Mouse (Mus musculus) c-Kit-positive CD71-positive TER-119-positive erythroid progenitor cells, embryonic 14.5 days (primary cell): ENCODE data around the gene Mrpl49.
A peak's percentile ranks its signal among the peaks of the same experiment; 100 is the strongest.

Source experiments
- DNase-seq: peaks from one replicate; pipeline ENCODE4 v3.0.0-alpha.2; 2013; ENCODE audit warnings: low spot score

Mrpl49 gene

DNA sequence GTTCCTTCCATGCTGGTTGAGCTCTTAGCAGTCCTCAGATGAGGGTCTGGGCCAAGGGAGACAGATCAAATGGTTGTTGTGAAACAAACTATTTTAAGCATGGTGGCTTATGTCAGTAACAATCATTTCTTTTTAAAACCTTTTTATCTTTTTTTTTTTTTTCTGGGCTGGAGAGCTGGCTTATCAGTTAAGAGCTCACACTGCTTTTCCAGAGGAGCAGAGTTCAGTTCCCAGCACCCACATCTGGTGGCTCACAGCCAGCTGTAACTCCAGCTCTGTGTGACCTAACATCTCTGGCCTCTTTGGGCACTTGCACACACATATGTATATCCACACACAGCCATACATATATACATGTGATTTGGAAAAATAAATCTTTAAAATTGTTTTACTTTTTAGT is 19.9 kb downstream of the Mrpl49 start:
- no peak for DNase-seq

DNA sequence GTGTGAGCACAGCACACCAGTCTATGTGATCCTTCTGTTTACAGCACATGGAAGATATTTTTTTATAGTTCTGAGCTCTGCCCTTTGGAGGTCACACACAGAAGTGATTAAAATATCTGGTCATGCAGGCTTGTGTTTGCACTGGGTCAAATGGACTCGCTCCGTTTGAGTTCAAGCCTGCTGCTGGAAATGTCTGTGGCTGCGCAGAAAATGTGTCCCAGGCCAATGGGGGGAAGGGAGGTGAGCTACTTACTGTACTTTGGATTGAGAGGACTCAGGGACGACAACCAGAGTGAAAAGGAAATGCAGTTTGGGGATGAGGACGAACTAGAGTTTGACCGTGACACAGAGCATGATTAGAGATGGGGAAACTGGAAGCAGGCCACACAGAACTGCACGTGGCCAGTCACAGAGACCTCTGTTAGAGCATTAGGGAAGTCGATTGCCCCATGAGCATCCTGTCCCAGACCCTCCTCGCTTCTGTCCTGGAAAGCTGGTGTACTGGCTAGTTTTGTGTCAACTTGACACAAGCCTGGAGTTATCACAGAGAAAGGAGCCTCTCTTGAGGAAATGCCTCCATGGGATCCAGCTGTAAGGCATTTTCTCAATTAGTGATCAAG is 21.5 kb downstream of the Mrpl49 start:
- no peak for DNase-seq

DNA sequence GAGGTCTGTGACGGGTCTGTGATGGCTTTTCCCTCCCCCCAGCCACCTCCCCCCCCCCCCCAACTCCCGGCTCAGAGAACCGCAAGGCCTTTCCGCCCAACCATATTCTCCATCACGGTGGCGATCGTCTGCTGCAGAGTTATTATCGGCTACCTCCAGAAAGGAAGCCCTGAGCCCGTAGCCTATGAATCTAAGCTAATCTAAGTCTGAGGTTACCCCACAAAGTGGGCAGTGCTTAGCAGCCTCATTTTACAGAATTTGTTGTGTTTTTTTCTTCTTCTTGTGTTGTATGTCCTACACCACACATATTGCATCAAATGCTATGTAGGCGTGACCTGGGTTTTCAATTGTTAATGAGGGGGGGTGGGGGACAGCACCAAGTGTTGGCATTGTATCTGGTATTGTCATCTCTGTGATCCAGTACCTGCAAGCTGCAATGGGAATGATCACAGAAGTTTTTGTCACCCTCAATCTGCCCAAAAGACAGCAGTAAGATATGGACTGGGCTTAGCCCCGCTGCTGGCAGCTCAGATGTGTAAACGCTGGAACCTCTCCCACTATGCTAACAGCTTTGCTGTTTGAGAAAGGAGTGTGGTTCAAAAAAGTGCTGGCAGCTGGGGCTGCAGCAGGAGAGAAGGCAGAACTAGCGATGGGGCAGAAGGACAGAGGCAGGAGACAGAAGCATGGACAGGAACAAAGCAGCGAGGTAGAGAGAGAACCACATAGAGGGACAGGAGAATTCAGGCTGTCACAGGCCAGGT is 26.9 kb downstream of the Mrpl49 start:
- no peak for DNase-seq

DNA sequence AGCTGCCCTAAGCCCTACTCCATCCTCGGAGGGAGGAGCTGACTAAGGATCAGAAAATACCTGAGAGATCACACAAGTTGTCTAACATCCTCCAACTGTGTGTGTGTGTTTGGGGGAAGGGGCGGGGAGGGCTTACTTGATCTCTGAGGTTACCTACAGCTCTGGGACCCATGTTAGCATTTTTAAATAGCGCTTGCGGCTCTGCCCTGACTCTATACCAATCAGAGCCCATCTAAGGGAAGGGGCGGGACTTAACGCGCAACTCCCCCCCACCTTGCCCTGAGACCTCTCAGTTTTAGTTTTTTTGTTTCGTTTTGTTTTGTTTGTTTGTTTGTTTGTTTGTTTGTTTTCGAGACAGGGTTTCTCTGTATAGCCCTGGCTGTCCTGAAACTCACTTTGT is 28.2 kb downstream of the Mrpl49 start:
- no peak for DNase-seq

DNA sequence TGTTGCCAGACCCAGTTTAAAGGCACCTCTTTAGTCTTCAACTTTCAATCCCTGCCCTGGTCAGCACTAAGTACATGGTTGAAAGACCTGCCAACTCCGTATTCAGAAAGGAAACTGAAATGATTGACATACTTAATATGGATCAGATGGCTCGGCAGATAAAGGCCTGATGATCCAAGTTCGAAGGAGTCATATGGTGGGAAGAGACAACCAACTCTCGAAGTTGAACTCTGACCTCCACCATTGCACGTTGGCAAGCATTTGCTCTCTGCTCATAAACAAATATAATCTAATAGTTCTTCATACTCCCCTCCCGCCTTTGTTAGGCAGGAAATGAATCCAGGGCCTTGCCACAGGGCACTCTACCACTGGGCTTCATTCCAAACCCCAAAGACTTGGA is 28.6 kb downstream of the Mrpl49 start:
- no peak for DNase-seq

DNA sequence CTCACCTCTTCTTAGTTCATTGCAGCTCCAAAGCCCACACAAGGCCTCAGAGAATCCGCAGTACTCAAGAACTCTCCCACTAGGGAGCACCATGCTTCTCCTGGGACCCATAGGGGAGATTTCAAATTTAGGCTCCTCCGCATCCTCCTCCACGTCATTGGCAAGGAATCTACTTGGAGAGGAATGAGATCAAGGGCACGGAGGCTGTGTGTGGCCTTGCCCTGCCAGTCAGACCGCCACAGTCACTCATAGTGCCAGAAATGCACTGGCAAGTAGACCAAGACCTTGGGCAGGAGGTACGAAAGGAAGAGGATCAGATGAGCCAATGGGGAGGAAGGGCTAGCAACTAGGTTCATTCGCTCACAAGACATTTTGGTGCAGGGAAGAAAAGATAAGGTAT is 33.7 kb downstream of the Mrpl49 start:
- DNase-seq, result no peak

DNA sequence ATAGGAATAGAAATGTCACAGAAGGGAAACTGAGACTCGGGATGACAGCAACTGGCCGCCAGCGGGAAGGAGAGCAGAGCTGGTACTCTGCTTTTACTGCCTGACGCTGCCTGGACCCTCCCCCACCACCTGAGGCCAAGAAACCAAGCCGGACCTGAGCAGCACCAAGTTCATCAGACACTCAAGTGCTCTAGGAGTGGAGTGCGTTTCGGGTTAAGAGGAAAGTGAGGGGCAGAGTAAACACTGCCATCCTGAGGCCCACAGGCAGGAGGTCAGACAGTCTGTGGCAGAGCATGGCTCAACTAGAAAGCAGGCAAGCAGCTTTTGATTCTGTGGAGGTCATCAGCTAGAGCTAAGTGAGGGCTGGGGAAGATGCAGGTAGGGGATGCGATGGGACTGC is 34.5 kb downstream of the Mrpl49 start:
- DNase-seq, result no peak

DNA sequence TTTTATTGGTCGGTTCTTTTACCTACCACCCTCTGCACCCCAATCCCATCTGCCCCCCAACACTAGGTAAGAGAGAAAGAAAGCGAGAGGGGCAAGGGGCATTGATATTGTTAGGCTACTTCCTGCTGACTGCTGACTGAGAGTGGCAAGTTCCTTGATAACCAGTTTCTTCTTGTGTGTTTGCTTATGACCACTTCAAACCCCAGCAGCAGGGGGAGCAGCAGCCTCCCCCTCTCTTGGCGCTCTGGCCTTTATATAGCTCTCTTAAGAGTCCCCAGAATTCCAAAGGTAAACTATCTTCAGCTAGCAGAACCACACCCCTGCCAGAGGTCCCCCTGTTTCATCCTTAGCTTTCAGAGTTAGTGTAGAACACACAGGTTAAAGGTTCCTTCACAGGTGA is 37.3 kb downstream of the Mrpl49 start:
- DNase-seq, result no peak

DNA sequence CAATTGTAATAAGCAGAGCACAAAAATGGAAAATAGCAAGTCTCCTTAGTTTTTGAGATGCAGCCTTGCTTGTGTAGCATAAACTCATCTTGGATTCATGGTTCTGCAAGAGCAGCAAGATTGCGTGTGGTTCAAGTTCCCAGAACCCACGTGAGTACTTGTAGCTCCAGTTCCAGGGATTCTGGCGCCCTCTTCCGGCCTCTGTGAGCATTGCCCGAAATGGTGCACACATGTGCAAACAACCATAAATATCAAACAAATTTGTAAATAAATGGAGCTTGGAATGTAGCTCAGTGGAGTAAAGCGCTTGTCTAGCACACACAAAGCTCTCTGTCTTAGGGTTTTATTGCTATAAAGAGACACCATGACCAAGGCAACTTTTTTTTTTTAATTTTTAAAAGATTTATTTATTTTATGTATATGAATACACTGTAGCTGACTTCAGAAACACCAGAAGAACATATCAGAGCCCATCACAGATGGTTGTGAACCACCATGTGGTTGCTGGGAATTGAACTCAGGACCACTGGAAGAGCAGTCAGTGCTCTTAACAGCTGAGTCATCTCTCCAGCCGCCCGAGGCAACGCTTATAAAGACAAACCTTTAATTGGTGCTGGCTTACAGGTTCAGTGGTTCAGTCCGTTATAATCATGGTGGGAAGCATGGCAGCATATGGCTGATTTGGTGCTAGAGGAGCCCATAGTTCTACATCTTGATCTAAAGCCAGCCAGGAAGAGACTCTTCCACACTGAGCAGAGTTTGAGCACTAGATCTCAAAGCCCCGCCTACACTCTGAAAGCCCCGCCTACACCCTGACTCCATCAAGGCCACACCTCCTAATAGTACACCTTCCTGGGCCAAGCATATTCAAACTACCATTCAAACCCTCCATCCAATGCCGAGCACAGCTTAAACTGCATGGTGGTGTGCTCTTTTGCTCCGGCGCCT is 39.2 kb downstream of the Mrpl49 start:
- DNase-seq, result peak; percentile 94

DNA sequence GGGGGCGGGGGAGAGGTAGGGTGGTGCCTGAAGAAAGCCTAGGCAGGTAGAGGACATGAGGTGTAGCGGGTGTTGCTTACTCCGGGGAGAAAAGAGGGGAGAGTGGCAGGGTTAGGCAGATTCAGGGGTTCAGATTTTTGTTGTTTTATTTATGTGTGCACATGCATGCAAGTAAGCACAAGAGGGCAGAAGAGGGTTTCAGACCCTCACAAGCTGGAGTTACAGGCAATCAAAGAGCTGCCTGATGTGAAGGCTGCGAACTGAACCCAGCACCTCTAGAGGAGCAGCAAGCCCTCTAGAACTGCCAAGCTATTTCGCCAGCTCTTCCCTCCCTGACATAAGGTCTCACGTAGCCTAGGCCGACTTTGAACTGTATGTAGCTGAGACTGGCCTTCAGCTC is 41.1 kb downstream of the Mrpl49 start:
- peak; percentile 23 for DNase-seq

DNA sequence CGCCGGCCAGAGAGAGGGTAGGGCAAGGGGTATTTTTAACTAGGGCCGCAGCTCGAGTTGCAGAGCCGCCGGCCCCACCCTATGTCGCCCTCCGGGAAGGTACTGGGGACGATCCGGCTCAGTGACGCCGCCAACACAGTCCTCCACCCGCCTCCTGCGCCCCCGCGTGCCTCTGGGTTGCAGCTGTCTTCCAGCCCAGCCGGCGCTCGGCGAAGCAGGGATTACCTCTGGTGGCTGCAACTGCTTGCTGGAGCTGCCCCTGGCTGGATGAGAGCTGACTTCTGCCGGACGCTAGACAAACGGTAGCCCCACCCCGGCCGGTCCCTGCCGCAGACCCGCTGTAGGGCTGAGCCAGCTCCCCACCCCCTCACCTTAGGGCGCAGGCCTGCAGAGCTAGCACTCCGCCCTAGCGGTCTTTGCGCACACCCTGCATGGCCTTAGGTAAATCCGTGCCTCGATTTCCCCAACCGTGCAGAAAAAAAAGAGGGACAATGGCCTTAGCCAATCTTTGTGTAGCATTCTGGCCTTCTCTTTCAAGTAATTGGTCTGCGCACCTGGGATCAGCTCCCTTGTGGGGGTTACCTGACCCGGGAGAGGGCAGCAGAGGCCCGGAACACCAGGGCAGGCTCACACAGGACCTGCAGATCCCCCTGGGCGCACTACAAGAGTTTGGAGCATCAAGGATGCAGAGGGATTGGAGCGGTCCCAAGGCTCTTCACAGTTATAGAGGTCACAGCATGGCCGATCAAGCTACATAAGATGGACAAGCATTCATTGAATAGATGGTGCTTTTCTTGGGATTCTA is 41.9 kb downstream of the Mrpl49 start, which contains the start of gene Capn1:
Capn1 (minus strand) TSS at position 387 of the 805 bp plus-strand sequence.
- peak; percentile 69 for DNase-seq

DNA sequence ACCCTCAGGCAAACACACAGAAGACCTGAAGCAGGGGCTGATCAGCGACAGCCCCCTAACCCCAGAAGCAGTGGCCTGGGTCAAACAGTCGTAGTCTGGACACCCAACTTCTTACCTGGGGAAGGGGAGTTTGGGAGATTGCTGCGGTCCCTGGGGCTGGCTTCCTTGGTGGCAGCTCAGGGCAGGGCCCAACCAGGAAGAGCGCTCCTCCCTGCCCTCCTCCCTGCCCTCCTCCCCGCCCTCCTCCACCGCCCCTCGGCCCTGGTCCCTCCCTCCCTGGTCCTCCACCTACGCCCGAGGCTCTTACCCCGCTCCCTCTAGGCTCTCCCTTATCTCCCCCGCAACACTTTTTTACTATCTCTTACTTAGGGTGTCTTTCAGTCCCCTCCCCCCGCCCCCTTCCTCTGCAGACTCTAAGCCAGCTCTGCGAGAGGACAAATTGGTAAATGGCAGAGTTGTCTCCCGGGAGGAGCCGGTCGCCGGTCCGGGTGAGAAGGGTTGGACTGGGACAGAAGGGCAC is 42.5 kb downstream of the Mrpl49 start:
- DNase-seq, result peak; percentile 87

DNA sequence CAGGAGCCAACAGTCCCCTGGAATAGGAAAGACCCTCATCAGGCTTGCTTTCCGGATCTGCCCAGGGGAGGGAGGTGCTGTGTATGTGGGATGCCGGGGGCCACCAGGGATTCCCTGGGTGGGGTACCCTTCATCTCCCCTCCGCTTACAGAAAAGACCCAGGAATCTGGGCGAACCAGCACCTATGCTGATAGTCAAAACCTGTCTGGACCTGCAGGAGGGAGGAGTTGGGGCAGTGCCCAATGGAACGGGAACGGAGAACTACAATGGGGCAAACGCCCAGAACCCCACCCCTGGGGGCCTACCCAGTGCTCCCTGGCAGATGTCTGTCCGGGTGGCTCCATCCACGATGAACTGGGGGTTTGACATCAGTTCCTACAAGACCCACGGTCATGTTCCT is 43.9 kb downstream of the Mrpl49 start:
- DNase-seq, result no peak

DNA sequence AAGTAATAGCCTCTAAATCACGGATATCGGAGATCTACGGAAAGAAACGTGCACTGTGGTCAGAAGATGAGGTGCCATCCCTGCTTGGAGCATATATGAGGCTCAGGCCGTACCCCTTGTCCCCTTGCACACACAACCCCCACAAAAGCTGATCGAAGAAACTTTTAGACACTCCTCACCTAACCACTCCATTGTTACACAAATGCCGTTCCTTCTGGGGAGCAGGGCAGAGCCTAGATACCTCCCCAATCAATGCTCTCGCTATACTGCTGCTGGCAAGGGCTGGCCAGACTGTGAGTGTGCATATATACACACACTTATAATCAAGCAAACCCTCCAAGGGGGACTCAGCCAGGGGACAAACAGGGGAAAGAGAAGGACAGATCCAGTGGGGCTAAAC is 48.4 kb downstream of the Mrpl49 start:
- DNase-seq, result no peak

DNA sequence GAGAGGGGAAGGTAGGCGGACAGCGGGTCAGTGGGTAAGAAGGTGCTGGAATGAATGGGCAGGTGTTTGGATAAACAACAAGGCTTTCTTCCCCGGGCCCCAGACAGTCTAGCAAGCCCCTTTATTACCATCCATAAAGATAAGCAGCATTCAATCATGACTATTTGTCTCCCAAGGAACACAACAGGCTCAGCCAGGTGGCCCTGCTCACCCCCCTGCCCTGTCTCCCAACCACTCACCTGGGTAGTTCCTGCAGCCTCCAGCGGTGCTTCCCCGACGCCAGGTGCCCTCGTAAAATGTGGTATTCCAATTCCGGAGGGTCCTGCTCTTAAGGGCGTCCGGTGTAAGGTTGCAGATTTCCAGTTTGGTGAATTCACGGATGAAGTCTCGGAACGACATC is 50.6 kb downstream of the Mrpl49 start:
- DNase-seq, result no peak

DNA sequence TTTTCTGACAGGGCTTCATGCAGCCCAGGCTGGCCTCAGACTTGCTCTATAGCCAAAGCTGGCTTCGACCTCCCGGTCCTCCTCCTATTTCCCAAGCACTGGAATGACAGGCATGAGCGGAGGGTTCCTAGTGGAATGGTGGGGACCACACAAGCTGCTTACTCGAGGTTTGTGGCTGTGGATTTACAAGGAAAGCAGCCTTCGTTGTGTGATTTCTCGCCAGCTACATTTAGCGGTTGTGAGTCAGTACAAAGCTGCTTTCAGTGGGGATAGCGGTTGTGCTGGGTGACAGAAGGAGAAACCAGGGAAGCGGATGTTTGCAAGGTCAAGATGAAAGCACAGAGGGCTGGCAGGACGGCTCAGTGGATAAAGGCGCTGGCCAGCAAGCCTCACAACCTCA is 52.0 kb downstream of the Mrpl49 start:
- no peak for DNase-seq
